Mouse (Mus musculus): ENCODE results near the gene Prdm15. TPM values are rescaled to one million over a fixed set of nuclear protein-coding genes. Genes with fewer than 3 reads are reported as not detected.

Gene Prdm15
- polyA plus RNA-seq, 1 experiment from 2014 or later = 12.0 TPM

Small RNA genes lying within 50 kb of the gene (microRNA-seq; reads per million reads assigned to microRNA genes)
- not detected for gene Mir6964

Other genes with a start within 250 kb of the Prdm15 start
- 0.86 and 0.95 TPM in 2 replicates for gene Tmprss2, start 240.7 kb downstream of the Prdm15 start, polyA plus RNA-seq (2015; fragmentation: Nextera tagmentation; extraction: Ambion mirVana)
- gene Ripk4, start 88.1 kb downstream of the Prdm15 start, polyA plus RNA-seq (2015; fragmentation: Nextera tagmentation; extraction: Ambion mirVana) = 16.0 and 16.3 TPM in 2 replicates
- gene C2cd2, start 110.7 kb upstream of the Prdm15 start, polyA plus RNA-seq (2015; fragmentation: Nextera tagmentation; extraction: Ambion mirVana) = 12.5 and 13.1 TPM in 2 replicates
- 13.0 and 14.3 TPM in 2 replicates for gene Zbtb21, start 110.8 kb upstream of the Prdm15 start, polyA plus RNA-seq (2015; fragmentation: Nextera tagmentation; extraction: Ambion mirVana)
- gene B230307C23Rik, start 145.5 kb upstream of the Prdm15 start, polyA plus RNA-seq (2015; fragmentation: Nextera tagmentation; extraction: Ambion mirVana) = 22.5 and 34.9 TPM in 2 replicates
- gene A630089N07Rik, start 230.6 kb upstream of the Prdm15 start, polyA plus RNA-seq (2015; fragmentation: Nextera tagmentation; extraction: Ambion mirVana) = 26.3 and 31.4 TPM in 2 replicates